Mouse (Mus musculus): ENCODE measurements around the gene Pgpep1.
A peak's percentile ranks its signal among the peaks of the same experiment; 100 is the strongest.

GRCm38 (mm10) chr8:70643019-70643418, 17.2 kb downstream of the Pgpep1 start:
- TF ChIP-seq POLR2AphosphoS2 (IDR thresholded peaks at IDR 0.05; ENCODE audit: insufficient read length, low read depth) = no peak
- no peak for TF ChIP-seq POLR2A (IDR thresholded peaks at IDR 0.05; ENCODE audit: insufficient read length, low read depth)
- peak in 2 of 3 experiments; percentile 16 to 38 for TF ChIP-seq MYOD1 (IDR thresholded peaks at IDR 0.05; ENCODE audit: control insufficient read depth in 1 of 3, insufficient read length in 2 of 3, low read depth in 2 of 3)

Data from myocyte (in vitro differentiated cells).